Mouse (Mus musculus): ENCODE measurements around the gene Sbf2.
A peak's percentile ranks its signal among the peaks of the same experiment; 100 is the strongest.
"Not testable (repeated sequence)": the region's sequence is repeated elsewhere in the genome, so short reads cannot be mapped to it uniquely, and the experiment has no call there.

Sbf2 gene

DNA sequence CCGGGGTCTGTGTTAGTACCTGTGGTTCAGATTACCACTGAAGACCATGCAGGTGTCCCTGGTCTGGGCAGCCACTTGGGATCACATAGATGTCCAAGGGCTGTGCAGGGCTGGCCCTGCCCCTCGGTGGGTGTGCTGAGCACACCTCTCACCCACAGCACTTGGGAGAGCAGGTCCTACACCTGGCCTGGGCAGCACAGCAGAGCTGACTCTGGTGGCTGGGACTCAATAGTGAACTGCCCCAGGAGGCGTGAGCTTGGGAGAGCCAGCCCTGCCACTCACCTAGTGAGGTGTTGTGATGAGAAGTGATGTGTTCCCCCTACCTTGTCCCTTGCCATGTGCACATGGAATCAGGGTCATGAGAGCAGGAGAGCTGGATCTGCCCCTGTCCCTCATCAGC, 31.0 kb downstream of the Sbf2 start:
- DNase-seq (ENCODE audit: low read depth, low spot score): no peak

DNA sequence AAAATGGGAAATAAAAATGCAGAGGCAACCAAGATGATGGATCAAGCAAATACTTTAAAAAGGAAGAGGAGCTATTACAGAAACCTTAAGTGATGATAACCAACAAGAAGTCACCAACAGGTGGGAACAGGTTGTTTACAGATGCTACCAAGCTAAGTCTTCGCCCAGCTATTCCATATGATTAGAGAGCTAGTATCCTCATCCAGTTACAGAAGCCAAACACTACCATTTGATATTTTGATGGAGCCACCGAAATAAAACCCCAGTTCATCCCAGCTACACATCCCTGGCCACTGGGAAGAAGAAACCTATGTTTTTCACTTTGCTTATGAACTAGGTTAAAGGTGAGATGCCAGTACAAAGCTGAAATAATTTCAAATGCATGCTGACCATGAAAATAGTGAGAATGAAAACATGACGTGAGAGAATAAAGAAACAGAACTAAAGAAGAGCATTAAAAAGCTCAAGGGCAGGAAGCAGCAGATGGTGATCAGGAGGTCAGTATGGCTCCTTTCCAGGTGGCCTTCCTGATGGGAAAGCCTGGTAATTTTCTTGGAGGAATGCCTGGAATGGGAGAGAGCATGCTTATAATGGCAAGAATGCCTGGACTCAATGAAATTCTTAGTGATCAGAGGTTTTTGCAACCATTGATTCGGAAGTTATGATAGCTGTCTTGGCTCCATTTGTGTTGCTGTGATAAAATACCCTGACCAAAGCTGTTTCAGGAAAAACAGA, 48.7 kb downstream of the Sbf2 start:
- DNase-seq (ENCODE audit: low read depth, low spot score): peak; percentile 33

DNA sequence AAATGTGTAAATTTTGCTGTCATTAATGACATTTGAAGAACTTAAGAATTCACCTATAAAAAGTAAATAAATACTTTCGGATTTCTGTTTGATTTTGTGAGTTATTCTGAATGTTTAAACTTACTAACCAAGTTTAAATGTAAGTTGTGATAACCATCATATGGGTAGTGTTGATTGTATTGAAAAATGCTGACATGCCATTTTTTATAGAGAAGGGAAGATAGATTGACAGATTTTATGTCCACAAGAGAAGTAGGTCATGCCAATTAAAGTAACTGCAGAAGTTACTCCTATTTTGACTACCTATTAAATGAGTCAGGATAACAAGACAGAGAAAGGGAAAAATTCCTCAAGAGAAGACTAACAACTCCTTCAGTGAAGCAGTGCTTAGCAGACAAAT, 53.1 kb downstream of the Sbf2 start:
- no peak for DNase-seq (ENCODE audit: low read depth, low spot score)

DNA sequence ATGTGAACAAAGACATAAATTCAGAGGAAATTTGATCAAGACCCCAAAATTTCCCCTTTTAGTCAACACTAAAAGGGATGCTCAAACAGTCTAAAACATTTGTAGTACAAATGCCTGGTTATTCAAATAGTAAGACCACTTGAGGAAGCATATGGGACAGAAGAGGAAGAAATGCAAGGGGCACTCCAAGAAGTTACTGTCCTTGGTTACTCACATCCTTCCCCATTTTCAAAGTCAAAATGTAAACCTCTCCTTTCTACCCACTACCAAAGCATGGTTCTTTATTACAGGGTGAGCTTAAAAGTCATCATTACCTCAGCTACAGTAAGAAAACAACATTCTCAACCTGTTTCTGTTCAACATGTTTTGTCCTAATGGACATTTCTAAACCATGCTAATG, 57.7 kb downstream of the Sbf2 start:
- no peak for DNase-seq (ENCODE audit: low read depth, low spot score)

GRCm38 (mm10) chr7:110556221-110556620, 58.5 kb downstream of the Sbf2 start:
- no peak for DNase-seq (ENCODE audit: low read depth, low spot score)

DNA sequence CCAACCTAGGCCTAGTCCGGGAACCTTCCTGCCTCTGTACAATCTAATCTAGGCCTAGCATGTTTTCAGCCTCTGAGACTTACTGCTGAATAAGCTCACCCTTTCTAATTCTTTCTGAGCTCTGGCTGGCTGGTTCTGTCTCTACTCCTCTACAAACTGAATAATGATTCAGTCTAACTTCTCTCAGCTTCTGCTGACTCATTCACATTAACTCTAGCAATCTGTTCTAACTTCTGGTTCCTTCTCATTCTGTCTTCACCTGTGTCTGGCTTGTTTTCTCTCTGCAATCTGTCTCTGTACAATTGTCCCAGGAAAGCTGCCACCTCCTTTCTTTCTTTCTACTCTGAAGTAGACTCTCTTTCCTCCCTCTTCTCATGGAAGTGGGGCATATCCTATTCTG, 59.5 kb downstream of the Sbf2 start:
- DNase-seq (ENCODE audit: low read depth, low spot score): no peak

- DNase-seq (ENCODE audit: low read depth, low spot score): peak; percentile 12
Observed at GRCm38 (mm10) chr7:110548268-110548667, 66.5 kb downstream of the Sbf2 start.

DNA sequence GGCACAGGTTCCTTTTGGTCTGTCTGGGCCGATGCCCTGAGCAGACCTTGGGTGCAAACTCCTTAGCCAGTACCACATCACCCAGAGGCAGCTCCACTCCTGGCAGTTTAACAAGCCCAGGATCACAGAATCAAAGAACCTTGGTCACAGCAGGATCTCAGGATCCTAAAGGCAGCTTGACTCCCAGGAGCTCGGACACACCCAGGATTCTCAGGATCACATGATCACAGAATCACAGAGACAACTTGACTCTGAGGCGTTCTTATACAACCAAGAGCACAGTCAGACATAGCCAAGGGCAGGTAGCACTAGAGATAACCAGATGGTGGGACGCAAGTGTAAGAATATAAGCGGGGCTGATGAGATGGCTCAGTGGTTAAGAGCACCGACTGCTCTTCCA, 71.4 kb downstream of the Sbf2 start:
- no peak for DNase-seq (ENCODE audit: low read depth, low spot score)

GRCm38 (mm10) chr7:110539266-110539665, 75.5 kb downstream of the Sbf2 start:
- DNase-seq (ENCODE audit: low read depth, low spot score): peak; percentile 9

GRCm38 (mm10) chr7:110530295-110530694, 84.4 kb downstream of the Sbf2 start:
- DNase-seq (ENCODE audit: low read depth, low spot score): not testable (repeated sequence)

DNA sequence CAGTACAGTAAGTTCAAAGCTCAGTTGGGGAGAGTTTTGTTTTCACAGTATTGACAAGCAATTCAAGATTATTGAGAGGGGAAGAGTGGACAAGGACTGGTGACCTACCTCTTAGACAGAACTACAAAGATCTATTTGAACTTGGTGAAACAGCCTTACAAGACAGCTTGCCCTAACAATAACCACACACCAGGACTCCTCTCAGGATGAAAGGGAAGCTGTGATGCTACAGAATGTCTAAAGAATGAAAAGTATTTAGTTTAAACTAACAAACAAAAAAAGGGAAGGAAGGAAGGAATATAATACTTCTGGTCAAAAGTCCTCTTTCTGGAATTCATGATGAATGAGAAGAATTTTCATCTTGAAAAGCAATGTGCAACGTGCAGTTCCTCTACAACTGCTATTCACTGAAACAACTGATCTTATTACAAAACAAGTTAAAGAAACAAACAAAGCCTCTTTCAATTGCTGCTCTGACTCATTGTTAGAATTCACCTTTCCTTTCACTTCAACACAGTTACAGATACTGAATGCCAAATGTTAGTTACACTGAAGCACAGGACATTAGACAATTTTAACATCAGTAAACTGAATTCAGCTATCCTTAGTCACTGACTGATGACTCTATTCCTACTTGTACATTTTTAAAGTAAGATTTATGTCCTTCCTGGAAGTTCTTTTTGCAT, 89.5 kb downstream of the Sbf2 start:
- no peak for DNase-seq (ENCODE audit: low read depth, low spot score)

DNA sequence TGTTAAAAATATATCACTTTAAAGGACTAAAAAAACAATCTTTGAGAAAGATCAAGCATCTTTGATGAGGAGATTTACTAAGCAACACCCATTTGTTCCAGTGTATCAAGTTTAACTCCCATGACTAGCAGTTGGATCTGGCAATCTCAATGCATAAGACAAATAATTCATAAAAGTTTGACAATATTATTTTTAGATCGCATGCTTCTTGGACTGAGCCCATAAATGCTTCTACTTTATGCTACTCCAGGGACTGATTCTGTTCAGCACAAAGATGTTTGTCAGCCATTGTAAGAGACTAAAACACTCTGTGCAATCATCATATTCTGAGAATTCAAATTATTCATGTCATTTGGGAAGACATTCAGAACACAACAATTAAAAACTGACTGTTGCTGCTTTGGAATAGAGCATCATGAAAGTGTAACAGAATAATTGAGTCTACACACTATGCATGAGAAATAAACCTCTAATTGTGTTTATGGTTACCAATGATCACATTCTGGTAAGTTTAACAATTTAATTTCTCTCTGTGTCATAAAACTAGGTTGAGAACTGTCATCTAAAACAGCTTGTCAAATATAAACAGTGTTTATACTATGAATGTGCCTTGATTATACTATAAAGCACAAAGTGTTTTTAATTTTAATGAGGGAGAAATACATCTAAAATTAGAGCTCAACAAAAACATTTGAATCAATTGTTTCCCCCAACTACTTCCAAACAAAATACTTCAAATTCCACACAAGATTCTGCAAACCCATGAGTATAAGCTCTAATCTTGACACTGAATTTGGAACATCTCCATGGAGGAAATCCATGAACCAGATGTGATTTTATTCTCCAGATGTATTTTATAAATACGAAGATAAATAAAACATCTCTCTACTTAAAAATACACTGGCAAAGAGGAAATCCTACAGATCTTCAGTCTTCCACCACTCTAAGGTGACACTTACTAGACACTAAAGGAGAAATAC, 98.2 kb downstream of the Sbf2 start:
- peak; percentile 50 for DNase-seq (ENCODE audit: low read depth, low spot score)

- DNase-seq (ENCODE audit: low read depth, low spot score): no peak
Observed at GRCm38 (mm10) chr7:110514131-110514530, 100.6 kb downstream of the Sbf2 start.

- DNase-seq (ENCODE audit: low read depth, low spot score): no peak
Observed at GRCm38 (mm10) chr7:110498653-110499052, 116.1 kb downstream of the Sbf2 start.

GRCm38 (mm10) chr7:110491038-110491437, 123.7 kb downstream of the Sbf2 start:
- no peak for DNase-seq (ENCODE audit: low read depth, low spot score)

GRCm38 (mm10) chr7:110485051-110485450, 129.7 kb downstream of the Sbf2 start:
- DNase-seq (ENCODE audit: low read depth, low spot score): no peak

DNA sequence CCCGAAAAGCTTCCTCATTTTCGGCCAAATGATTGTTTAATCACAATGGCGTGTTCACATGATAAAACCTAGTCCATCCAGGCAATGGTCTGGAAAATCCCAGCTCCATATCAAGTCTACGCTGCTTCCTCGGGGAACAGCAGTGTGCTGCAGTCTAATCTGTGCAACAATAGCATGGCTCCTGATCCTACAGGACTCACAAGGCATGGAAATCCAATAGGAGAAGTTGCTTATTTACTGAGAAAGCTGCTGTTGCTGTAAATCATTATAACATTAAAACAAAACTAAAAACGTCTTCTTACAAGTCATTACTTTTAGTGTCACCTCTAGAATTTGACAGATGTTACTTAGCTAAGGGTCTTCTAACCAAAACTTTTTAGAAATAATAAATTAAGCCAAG, 143.7 kb downstream of the Sbf2 start:
- no peak for DNase-seq (ENCODE audit: low read depth, low spot score)

- DNase-seq (ENCODE audit: low read depth, low spot score): no peak
Observed at GRCm38 (mm10) chr7:110463471-110463870, 151.3 kb downstream of the Sbf2 start.

DNA sequence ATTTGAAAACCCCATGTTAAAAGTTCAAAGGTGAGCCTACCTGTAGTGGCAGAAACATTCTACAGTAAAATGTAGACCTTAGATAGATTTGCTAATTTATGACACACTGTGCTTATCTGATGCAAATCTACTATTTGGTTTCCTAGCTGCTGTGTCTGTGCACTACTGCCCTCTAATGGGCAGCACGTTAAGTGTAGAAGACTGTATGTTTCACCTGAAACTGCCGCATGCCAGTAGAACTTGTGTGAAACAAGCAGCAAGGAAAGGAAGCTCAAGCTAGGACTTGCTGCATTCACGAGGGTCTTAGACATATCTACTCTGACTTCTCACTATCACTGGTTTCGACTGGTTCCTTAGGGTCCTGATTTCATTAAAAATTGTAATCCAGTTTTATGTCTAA, 182.4 kb downstream of the Sbf2 start:
- peak; percentile 49 for DNase-seq (ENCODE audit: low read depth, low spot score)

DNA sequence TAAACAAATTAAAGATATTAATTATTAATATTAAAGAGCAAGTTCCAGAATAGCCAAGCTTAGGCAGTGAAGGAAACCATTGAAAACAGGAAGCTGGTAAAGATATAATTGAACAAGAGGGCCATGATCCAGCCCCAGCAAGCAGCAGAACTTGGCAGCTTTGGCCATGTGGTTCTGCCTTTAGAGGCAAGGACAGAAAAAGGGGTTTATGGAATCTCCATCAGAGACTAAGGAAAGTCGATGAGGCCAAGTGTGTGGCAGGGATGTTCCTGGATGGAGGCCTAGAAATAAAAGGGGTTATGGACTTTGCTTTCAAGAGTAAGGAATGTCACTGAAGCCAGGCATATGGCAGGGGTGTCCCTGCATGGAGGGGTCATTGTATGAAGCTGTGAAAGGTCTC, 198.4 kb downstream of the Sbf2 start:
- DNase-seq (ENCODE audit: low read depth, low spot score): no peak

GRCm38 (mm10) chr7:110414276-110414675, 200.4 kb downstream of the Sbf2 start:
- DNase-seq (ENCODE audit: low read depth, low spot score): no peak

GRCm38 (mm10) chr7:110402092-110402491, 212.6 kb downstream of the Sbf2 start:
- peak; percentile 19 for DNase-seq (ENCODE audit: low read depth, low spot score)
